9 mouse cellular contexts compared by ENCODE assay signal in the genomic region with DNA sequence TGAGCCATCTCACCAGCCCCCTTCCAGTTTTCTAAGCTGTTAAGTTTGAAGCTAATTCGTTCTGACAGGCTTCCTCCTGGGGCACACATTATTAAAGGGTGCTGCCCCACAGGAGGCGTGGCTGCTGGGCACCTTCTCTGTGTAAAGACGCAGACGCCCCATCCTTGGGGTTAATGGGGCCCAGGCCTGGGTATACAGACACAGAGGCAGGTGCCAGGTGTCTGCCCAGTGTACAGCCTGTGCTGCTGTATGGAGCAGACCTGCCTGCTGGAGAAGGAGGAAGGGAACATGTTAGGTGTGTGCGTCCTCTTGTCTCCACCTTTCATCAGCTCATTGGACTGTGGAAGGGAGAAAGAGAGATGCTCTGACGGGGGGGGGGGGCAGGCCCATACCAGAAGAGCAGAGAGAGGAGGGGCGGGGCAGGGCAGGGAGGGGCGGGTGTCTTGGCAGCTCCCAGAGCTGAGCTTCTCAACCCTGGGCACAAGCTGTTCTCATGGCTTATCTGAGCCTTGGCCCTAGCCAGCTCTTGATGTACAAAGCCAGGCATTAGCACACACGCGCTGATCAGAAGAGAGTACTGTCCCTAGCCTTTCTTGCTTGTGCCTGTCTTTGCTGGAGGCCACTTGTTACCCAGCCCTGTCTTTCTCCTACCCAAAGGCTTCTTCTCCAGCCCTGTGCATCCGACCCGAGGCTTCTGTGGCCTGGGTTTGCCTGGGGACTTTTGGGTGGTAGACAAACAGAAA. TPM values are rescaled to one million over a fixed set of nuclear protein-coding genes. Genes with fewer than 3 reads are reported as not detected.
DNase-seq lines count a peak whose midpoint lies in the region; ATAC-seq lines count a peak whose summit lies in the region.
"Had no signal": no experiment of that assay in that cellular context is flagged by ENCODE, and none has a peak within 500 bp of the region (broad histone marks: within the 10 kb centered on the region; RNA-seq: fewer than 3 reads in every experiment).

No protein-coding gene starts in this region.

- intact Hi-C loops in left cerebral cortex, postnatal 10 days (cut with DNase I): no loop called here

- peak; percentile 54 for ATAC-seq in heart, embryonic 16.5 days (replicated peaks; ENCODE audit: extremely low read depth, insufficient read depth, low FRiP score)
- peak; percentile 49 for ATAC-seq in megakaryocyte progenitor cell, adult 5-6 weeks (replicated peaks; ENCODE audit: poor library complexity)
- no peak for ATAC-seq in midbrain, embryonic 16.5 days

- H3K9me3 ChIP-seq in heart, embryonic 16.5 days (replicated peaks; ENCODE audit: control insufficient read depth, low read length): no peaks in the 10 kb centered on the region
- no peaks in the 10 kb centered on the region for H3K9me3 ChIP-seq in midbrain, embryonic 16.5 days (replicated peaks; ENCODE audit: control insufficient read depth, low read length, poor library complexity, severe bottlenecking)

- WGBS in heart, embryonic 16.5 days: 52% methylated on average over 12 of the region's 12 CpGs
- WGBS in midbrain, embryonic 16.5 days: 67% methylated on average over 11 of the region's 12 CpGs

- DNase-seq in heart, postnatal 4 days: no peak
- peak; percentile 92 for DNase-seq in MN1 (ENCODE audit: low spot score)
- peak; percentile 56 for DNase-seq in cerebellum, adult 8-10 months
- no peak for DNase-seq in thymus, postnatal 4 days
- DNase-seq in left cerebral cortex, postnatal 10 days (ENCODE audit: extremely low spot score in 1 of 2, low spot score in 2 of 2): no peak

- no peak overlapping the region for H3K4me2 ChIP-seq in heart, embryonic 16.5 days (ENCODE audit: low read depth, low read length)
- no peak overlapping the region for H3K4me2 ChIP-seq in midbrain, embryonic 16.5 days (ENCODE audit: low read length)

- H3K4me1 ChIP-seq in heart, embryonic 16.5 days (ENCODE audit: control insufficient read depth, insufficient read depth, low read length): no peaks in the 10 kb centered on the region
- H3K4me1 ChIP-seq in midbrain, embryonic 16.5 days (ENCODE audit: control insufficient read depth, insufficient read depth, low read length): no peaks in the 10 kb centered on the region

- no peak overlapping the region for H3K27ac ChIP-seq in heart, embryonic 16.5 days (ENCODE audit: low read length)
- H3K27ac ChIP-seq in midbrain, embryonic 16.5 days (ENCODE audit: low read length): no peak overlapping the region
- H3K27ac ChIP-seq: liver, embryonic 14.5 days had no signal

- no peaks in the 10 kb centered on the region for H3K27me3 ChIP-seq in heart, embryonic 16.5 days (ENCODE audit: control insufficient read depth, insufficient read depth, low read length)
- H3K27me3 ChIP-seq in midbrain, embryonic 16.5 days (ENCODE audit: control insufficient read depth, insufficient read depth, low read depth, low read length): no peaks in the 10 kb centered on the region

- no peak overlapping the region for H3K9ac ChIP-seq in heart, embryonic 16.5 days (ENCODE audit: low read length)
- no peak overlapping the region for H3K9ac ChIP-seq in midbrain, embryonic 16.5 days (ENCODE audit: low read depth, low read length)
- H3K9ac ChIP-seq: liver, embryonic 14.5 days had no signal

- H3K36me3 ChIP-seq in heart, embryonic 16.5 days (ENCODE audit: control insufficient read depth, insufficient read depth): no peaks in the 10 kb centered on the region
- no peaks in the 10 kb centered on the region for H3K36me3 ChIP-seq in midbrain, embryonic 16.5 days (ENCODE audit: control insufficient read depth, insufficient read depth, low read length)

- H3K4me3 ChIP-seq in heart, embryonic 16.5 days (ENCODE audit: low read length): no peak overlapping the region
- no peak overlapping the region for H3K4me3 ChIP-seq in midbrain, embryonic 16.5 days (ENCODE audit: low read depth, low read length)

RNA-seq across cellular contexts. Expression of a gene that starts 32.6 kb away (rescaled TPM):
- polyA plus RNA-seq in heart, embryonic 16.5 days (2015; fragmentation: Nextera tagmentation; extraction: Ambion mirVana): 25.6 and 27.0 TPM in 2 replicates
- 10 to 100 TPM; 17.8 to 21.9 TPM for total RNA-seq in heart, postnatal 4 days (2021)
- total RNA-seq in megakaryocyte progenitor cell, adult 5-6 weeks (2015): 16.5 and 18.6 TPM in 2 replicates
- 46.1 and 46.9 TPM in 2 replicates for total RNA-seq in megakaryocyte progenitor cell, adult 5-6 weeks (2017)
- total RNA-seq in left cerebral cortex, postnatal 10 days (2021): 10 to 100 TPM; 33.0 to 34.0 TPM
- polyA plus RNA-seq in midbrain, embryonic 16.5 days (2015; fragmentation: Nextera tagmentation; extraction: Ambion mirVana): 42.1 and 43.3 TPM in 2 replicates

RNA-seq across cellular contexts. Expression of a gene that starts 45.5 kb away (rescaled TPM):
- polyA plus RNA-seq in heart, embryonic 16.5 days (2015; fragmentation: Nextera tagmentation; extraction: Ambion mirVana): 14.4 TPM in 2 replicates
- 10 to 100 TPM; 21.5 to 24.5 TPM for total RNA-seq in heart, postnatal 4 days (2021)
- 46.4 and 57.5 TPM in 2 replicates for total RNA-seq in megakaryocyte progenitor cell, adult 5-6 weeks (2015)
- total RNA-seq in megakaryocyte progenitor cell, adult 5-6 weeks (2017): 25.8 and 31.7 TPM in 2 replicates
- 100 to 1,000 TPM; 132 to 155 TPM for total RNA-seq in left cerebral cortex, postnatal 10 days (2021)
- 48.9 and 50.8 TPM in 2 replicates for polyA plus RNA-seq in midbrain, embryonic 16.5 days (2015; fragmentation: Nextera tagmentation; extraction: Ambion mirVana)

Comparison
In these comparisons a context has a peak if more than half of its experiments do, and no peak if none do; other contexts are left out.
1. DNase-seq: peak in MN1 (single experiment) and cerebellum, adult 8-10 months (single experiment); none in heart, postnatal 4 days (single experiment), thymus, postnatal 4 days (single experiment) and left cerebral cortex, postnatal 10 days (0 of 2).